Mouse (Mus musculus) MEL (cell line): ENCODE data around the gene 1810009J06Rik. TPM values are rescaled to one million over a fixed set of nuclear protein-coding genes. Genes with fewer than 3 reads are reported as not detected.
"Not testable (repeated sequence)": the region's sequence is repeated elsewhere in the genome, so short reads cannot be mapped to it uniquely, and the experiment has no call there.

Source experiments
- DNase-seq: peaks from one replicate; pipeline ENCODE4 v3.0.0; 2011; ENCODE audit warnings: low read depth, low spot score
- H3K27ac ChIP-seq: 2 replicates; pipeline ENCODE4 v1.5.1; 2012; ENCODE audit warnings: low read depth, mild to moderate bottlenecking, control low read depth, low read length, moderate library complexity; ENCODE audit not compliant: control insufficient read depth
- H3K27me3 ChIP-seq, 2 experiments: fragments of 150-350 bp in 1 of 2; sonication (generic) in 1 of 2; 2 replicates each; pipeline ENCODE4 v1.6.1; 2012; ENCODE audit warnings: low read length in 2 of 2, mild to moderate bottlenecking in 2 of 2, improper control_type of control experiment in 1 of 2, moderate library complexity in 1 of 2; ENCODE audit not compliant: insufficient read depth in 2 of 2, control insufficient read depth in 1 of 2
- H3K36me3 ChIP-seq, 2 experiments: 2 replicates each; pipeline ENCODE4 v1.6.1; 2012 to 2014; ENCODE audit warnings: low read length in 2 of 2, improper control_type of control experiment in 1 of 2, inconsistent platforms in 1 of 2, mild to moderate bottlenecking in 1 of 2; ENCODE audit not compliant: insufficient read depth in 2 of 2, control insufficient read depth in 1 of 2
- H3K4me1 ChIP-seq, 2 experiments: fragments of 150-350 bp in 1 of 2; sonication (generic) in 1 of 2; 2 replicates each; pipeline ENCODE4 v1.6.1; 2012; ENCODE audit warnings: low read length in 2 of 2, improper control_type of control experiment in 1 of 2, mild to moderate bottlenecking in 1 of 2; ENCODE audit not compliant: insufficient read depth in 2 of 2, control insufficient read depth in 1 of 2
- H3K4me3 ChIP-seq, 2 experiments: fragments of 150-350 bp in 1 of 2; sonication (generic) in 1 of 2; 2 replicates each; pipeline ENCODE4 v1.5.1; 2012; ENCODE audit warnings: low read depth in 2 of 2, low read length in 2 of 2, mild to moderate bottlenecking in 2 of 2, moderate library complexity in 2 of 2, control low read depth in 1 of 2, improper control_type of control experiment in 1 of 2; ENCODE audit not compliant: control insufficient read depth in 1 of 2, insufficient read depth in 1 of 2
- H3K79me2 ChIP-seq: 2 replicates; pipeline ENCODE4 v1.6.1; 2012; ENCODE audit warnings: mild to moderate bottlenecking, low read length, moderate library complexity; ENCODE audit not compliant: control insufficient read depth, poor library complexity, insufficient read depth
- H3K9ac ChIP-seq: 2 replicates; pipeline ENCODE4 v1.6.1; 2012; ENCODE audit warnings: low read depth, mild to moderate bottlenecking, control low read depth, low read length, moderate library complexity; ENCODE audit not compliant: control insufficient read depth, poor library complexity, severe bottlenecking
- H3K9me3 ChIP-seq: fragments of 150-350 bp; sonication (generic); replicated peaks from 2 replicates; pipeline ENCODE4 v1.6.1; 2012; ENCODE audit warnings: mild to moderate bottlenecking, low read length, improper control_type of control experiment, moderate library complexity; ENCODE audit not compliant: insufficient read depth
- CHD1 ChIP-seq: IDR thresholded peaks from 2 replicates; pipeline ENCODE4 v1.6.1; 2012; ENCODE audit warnings: low read depth, mild to moderate bottlenecking, inconsistent platforms, low read length, improper control_type of control experiment
- CTCF ChIP-seq, 3 experiments: IDR thresholded peaks in 2 of 3; conservative IDR thresholded peaks in 1 of 3; 2 replicates each; pipeline ENCODE4 v1.5.1; 2011 to 2012; ENCODE audit warnings: low read length in 3 of 3, low read depth in 2 of 3, mild to moderate bottlenecking in 2 of 3, improper control_type of control experiment in 1 of 3, inconsistent platforms in 1 of 3, mixed read lengths in 1 of 3, moderate library complexity in 1 of 3; ENCODE audit not compliant: control insufficient read depth in 1 of 3, insufficient read depth in 1 of 3, poor library complexity in 1 of 3, severe bottlenecking in 1 of 3
- E2F4 ChIP-seq: IDR thresholded peaks from 2 replicates; pipeline ENCODE4 v1.6.1; 2011; ENCODE audit warnings: low read depth, low read length, improper control_type of control experiment, borderline replicate concordance
- ELF1 ChIP-seq: IDR thresholded peaks from 2 replicates; pipeline ENCODE4 v1.6.1; 2014; ENCODE audit warnings: low read depth, mild to moderate bottlenecking, inconsistent platforms, low read length, improper control_type of control experiment, moderate library complexity
- MAFK ChIP-seq: IDR thresholded peaks from 2 replicates; pipeline ENCODE4 v1.6.1; 2011; ENCODE audit warnings: low read depth, mild to moderate bottlenecking, low read length, improper control_type of control experiment, borderline replicate concordance
- MAZ ChIP-seq: IDR thresholded peaks from 2 replicates; pipeline ENCODE4 v1.6.1; 2012; ENCODE audit warnings: low read depth, mild to moderate bottlenecking, inconsistent platforms, low read length, improper control_type of control experiment
- MYC ChIP-seq: IDR thresholded peaks from 2 replicates; pipeline ENCODE4 v1.6.1; 2011; ENCODE audit warnings: low read depth, mild to moderate bottlenecking, low read length, improper control_type of control experiment, moderate library complexity
- RAD21 ChIP-seq: IDR thresholded peaks from 2 replicates; pipeline ENCODE4 v1.6.1; 2011; ENCODE audit warnings: mild to moderate bottlenecking, low read depth, low read length, improper control_type of control experiment
- SIN3A ChIP-seq: IDR thresholded peaks from 2 replicates; pipeline ENCODE4 v1.6.1; 2012; ENCODE audit warnings: low read length, improper control_type of control experiment, inconsistent platforms
- SMC3 ChIP-seq: IDR thresholded peaks from 2 replicates; pipeline ENCODE4 v1.6.1; 2011; ENCODE audit warnings: low read depth, low read length, improper control_type of control experiment
- TBP ChIP-seq: IDR thresholded peaks from 2 replicates; pipeline ENCODE4 v1.8.0; 2011; ENCODE audit warnings: low read depth, low read length, improper control_type of control experiment
- USF2 ChIP-seq, 2 experiments: IDR thresholded peaks; 2 replicates each; pipeline ENCODE4 v1.6.1; 2011 to 2012; ENCODE audit warnings: improper control_type of control experiment in 2 of 2, low read length in 2 of 2, borderline replicate concordance in 1 of 2, inconsistent platforms in 1 of 2, low read depth in 1 of 2, mild to moderate bottlenecking in 1 of 2; ENCODE audit not compliant: insufficient read depth in 1 of 2
- ZC3H11A ChIP-seq: IDR thresholded peaks from 2 replicates; pipeline ENCODE4 v1.6.1; 2012; ENCODE audit warnings: low read depth, mild to moderate bottlenecking, inconsistent platforms, low read length, improper control_type of control experiment
- ZKSCAN1 ChIP-seq: IDR thresholded peaks from 2 replicates; pipeline ENCODE4 v1.6.1; 2012; ENCODE audit warnings: low read depth, mild to moderate bottlenecking, inconsistent platforms, low read length, improper control_type of control experiment, moderate library complexity
- ZMIZ1 ChIP-seq: IDR thresholded peaks from 2 replicates; pipeline ENCODE4 v1.6.1; 2012; ENCODE audit warnings: low read depth, mild to moderate bottlenecking, inconsistent platforms, low read length, improper control_type of control experiment, moderate library complexity
- polyA plus RNA-seq, 2 experiments: library from polyadenylated mRNA; stranded (reverse) in 1 of 2; unstranded in 1 of 2; fragments of >175 nt in 1 of 2; fragments of >200 nt in 1 of 2; gene quantifications; 2 replicates each; pipeline versions ENCODE4 v1.2.1 to v1.2.4; 2012; ENCODE audit warnings: low replicate concordance in 2 of 2, low read depth in 1 of 2; ENCODE audit not compliant: insufficient read length in 2 of 2, insufficient read depth in 1 of 2, missing spikeins in 1 of 2
- total RNA-seq: library from RNA; depleted of rRNA; stranded (reverse); fragments of 300-350 nt; gene quantifications from 2 replicates; pipeline ENCODE4 v1.2.3, GENCODE M21; 2012; rRNA removed

1810009J06Rik gene
- not detected in 2 replicates for total RNA-seq
- not detected for polyA plus RNA-seq

GRCm38 (mm10) chr6:40964454-40964853 lies at the start of gene 1810009J06Rik:
Gene 1810009J06Rik, plus strand, starts transcription at chr6:40964754.
- H3K27ac ChIP-seq, H3K79me2 ChIP-seq, H3K9me3 ChIP-seq, H3K36me3 ChIP-seq, H3K27me3 ChIP-seq, H3K4me3 ChIP-seq, H3K9ac ChIP-seq, DNase-seq, H3K4me1 ChIP-seq: not testable (repeated sequence)

DNA sequence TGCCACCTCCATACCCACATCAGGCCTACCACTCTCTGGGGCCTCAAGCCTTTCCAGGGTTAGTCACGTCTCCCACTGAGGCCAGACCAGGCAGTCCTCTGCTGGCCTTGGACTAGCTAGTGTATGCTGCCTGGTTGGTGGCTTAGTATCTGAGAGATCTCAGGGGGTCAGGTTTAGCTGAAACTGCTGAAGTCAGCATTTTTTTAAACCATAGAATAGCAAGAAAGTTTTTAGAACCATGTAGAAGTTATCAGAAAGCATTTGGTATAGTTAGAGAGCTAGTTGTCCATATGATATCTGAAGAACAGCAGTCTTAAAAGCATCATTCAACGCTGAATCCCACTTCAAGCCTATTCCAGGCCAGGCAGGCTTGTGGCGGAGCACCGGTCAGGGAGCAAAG lies 44.6 kb upstream of the 1810009J06Rik start:
- H3K9ac ChIP-seq, result no peak overlapping the region
- no peaks in the 10 kb centered on the region for H3K9me3 ChIP-seq
- no peak for DNase-seq
- no peaks in the 10 kb centered on the region for H3K4me1 ChIP-seq
- H3K36me3 ChIP-seq, result no peaks in the 10 kb centered on the region
- no peak overlapping the region for H3K4me3 ChIP-seq
- no peaks in the 10 kb centered on the region for H3K27me3 ChIP-seq
- no peak overlapping the region for H3K27ac ChIP-seq
- no peaks in the 10 kb centered on the region for H3K79me2 ChIP-seq
- peak; percentile 70 for TF ChIP-seq MAFK
- no peak for TF ChIP-seq SIN3A

DNA sequence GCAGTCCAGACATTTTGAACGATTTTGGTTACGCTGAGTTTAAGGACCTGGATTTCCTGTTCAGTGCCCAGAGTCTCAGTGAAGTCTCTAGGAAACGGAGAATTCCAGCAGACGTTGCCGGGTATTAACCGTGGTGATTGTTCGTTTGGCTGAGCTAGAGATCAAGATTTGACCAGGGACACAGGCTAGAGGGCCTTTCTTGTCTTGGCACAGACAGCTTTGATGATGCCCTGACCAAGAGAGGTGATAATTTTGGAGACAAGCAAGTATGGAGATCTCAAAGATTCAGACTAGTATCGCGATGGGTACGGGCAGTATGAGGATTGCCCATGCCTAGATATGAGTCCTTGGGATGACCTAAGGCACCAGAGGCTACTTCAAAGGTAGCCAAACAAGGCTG lies 24.1 kb upstream of the 1810009J06Rik start, which contains the start of gene 1700074P13Rik:
TSS of gene 1700074P13Rik (minus strand) at position 101 of the 400 bp plus-strand sequence.
- TF ChIP-seq E2F4 (no peak), RAD21 (no peak), SMC3 (no peak), ZMIZ1 (no peak), MAZ (no peak), ZC3H11A (no peak), ELF1 (no peak), USF2 (IDR thresholded peaks at IDR 0.05; ENCODE audit: borderline replicate concordance in 1 of 2, insufficient read depth in 1 of 2, low read depth in 1 of 2, low read length in 2 of 2) (no peak), CHD1 (no peak), TBP (no peak), ZKSCAN1 (no peak), MYC (no peak), CTCF (IDR thresholded peaks at IDR 0.05 in 2 of 3, conservative IDR thresholded peaks at IDR 0.05 in 1 of 3; ENCODE audit: control insufficient read depth in 1 of 3, insufficient read depth in 1 of 3, low read depth in 2 of 3, low read length in 3 of 3, poor library complexity in 1 of 3, severe bottlenecking in 1 of 3) (no peak)
- TF ChIP-seq, all 39 proteins: peak for 0
- Histone ChIP-seq H3K27ac (no peak within 1 kb of the TSS), H3K9ac (no peak within 1 kb of the TSS), H3K9me3 (no peaks in the 10 kb centered on the region), H3K36me3 (no peaks in the 10 kb centered on the region), H3K4me1 (no peaks in the 10 kb centered on the region), H3K4me3 (no peak within 1 kb of the TSS), H3K27me3 (no peaks in the 10 kb centered on the region), H3K79me2 (no peaks in the 10 kb centered on the region)
- DNase-seq, result no peak
